Mouse (Mus musculus): ENCODE measurements around the gene Lrrc18. TPM values are rescaled to one million over a fixed set of nuclear protein-coding genes. Genes with fewer than 3 reads are reported as not detected.

Gene Lrrc18
- not detected in 2 replicates for polyA plus RNA-seq (2011; ENCODE audit: insufficient read depth, insufficient read length, low replicate concordance, missing spikeins)

GRCm38 (mm10) chr14:32991082-32991481, at the start of gene Lrrc18:
Gene Lrrc18, plus strand, starts transcription at chr14:32991382.
- Histone ChIP-seq H3K4me1 (ENCODE audit: control insufficient read depth, insufficient read depth, low read length) (no peaks in the 10 kb centered on the region), H3K27ac (ENCODE audit: control insufficient read depth, insufficient read depth, low read depth, low read length, poor library complexity) (no peak within 1 kb of the TSS), H3K4me3 (replicated peaks; ENCODE audit: control insufficient read depth, low read depth, low read length) (no peak within 1 kb of the TSS)
- TF ChIP-seq POLR2A (IDR thresholded peaks at IDR 0.05; ENCODE audit: borderline replicate concordance, control insufficient read depth, low read depth, low read length) (no peak), CTCF (IDR thresholded peaks at IDR 0.05; ENCODE audit: control insufficient read depth, insufficient read depth, low read length) (no peak)
- WGBS = 72% methylated on average over 2 of the region's 2 CpGs

- Histone ChIP-seq H3K4me3 (replicated peaks; ENCODE audit: control insufficient read depth, low read depth, low read length) (no peak overlapping the region), H3K27ac (ENCODE audit: control insufficient read depth, insufficient read depth, low read depth, low read length, poor library complexity) (no peak overlapping the region), H3K4me1 (ENCODE audit: control insufficient read depth, insufficient read depth, low read length) (peaks cover 1% of the 10 kb centered on the region; the same call in 1 of the 2 replicates)
- WGBS = 85% methylated on average over 2 of the region's 2 CpGs
- TF ChIP-seq CTCF (IDR thresholded peaks at IDR 0.05; ENCODE audit: control insufficient read depth, insufficient read depth, low read length) (no peak), POLR2A (IDR thresholded peaks at IDR 0.05; ENCODE audit: borderline replicate concordance, control insufficient read depth, low read depth, low read length) (no peak)
Observed at GRCm38 (mm10) chr14:32947512-32947911, 43.7 kb upstream of the Lrrc18 start.

- 48% methylated on average over 20 of the region's 20 CpGs for WGBS
- no peak overlapping the region for H3K4me3 ChIP-seq (replicated peaks; ENCODE audit: control insufficient read depth, low read depth, low read length)
- H3K27ac ChIP-seq (ENCODE audit: control insufficient read depth, insufficient read depth, low read depth, low read length, poor library complexity) = no peak overlapping the region
- TF ChIP-seq POLR2A (IDR thresholded peaks at IDR 0.05; ENCODE audit: borderline replicate concordance, control insufficient read depth, low read depth, low read length) (no peak), CTCF (IDR thresholded peaks at IDR 0.05; ENCODE audit: control insufficient read depth, insufficient read depth, low read length) (no peak)
- H3K4me1 ChIP-seq (ENCODE audit: control insufficient read depth, insufficient read depth, low read length) = peaks cover 1% of the 10 kb centered on the region; the same call in 1 of the 2 replicates
Observed at GRCm38 (mm10) chr14:32950312-32951301, 40.6 kb upstream of the Lrrc18 start.

GRCm38 (mm10) chr14:32956486-32956885, 34.7 kb upstream of the Lrrc18 start:
- no peak overlapping the region for H3K4me3 ChIP-seq (replicated peaks; ENCODE audit: control insufficient read depth, low read depth, low read length)
- peaks cover 1% of the 10 kb centered on the region; the same call in 1 of the 2 replicates for H3K4me1 ChIP-seq (ENCODE audit: control insufficient read depth, insufficient read depth, low read length)
- no peak overlapping the region for H3K27ac ChIP-seq (ENCODE audit: control insufficient read depth, insufficient read depth, low read depth, low read length, poor library complexity)
- TF ChIP-seq POLR2A (IDR thresholded peaks at IDR 0.05; ENCODE audit: borderline replicate concordance, control insufficient read depth, low read depth, low read length) (no peak), CTCF (IDR thresholded peaks at IDR 0.05; ENCODE audit: control insufficient read depth, insufficient read depth, low read length) (no peak)
- WGBS = 78% methylated on average over 8 of the region's 8 CpGs

- TF ChIP-seq POLR2A (IDR thresholded peaks at IDR 0.05; ENCODE audit: borderline replicate concordance, control insufficient read depth, low read depth, low read length) (no peak), CTCF (IDR thresholded peaks at IDR 0.05; ENCODE audit: control insufficient read depth, insufficient read depth, low read length) (no peak)
- no peaks in the 10 kb centered on the region for H3K4me1 ChIP-seq (ENCODE audit: control insufficient read depth, insufficient read depth, low read length)
- WGBS = 84% methylated on average over 8 of the region's 8 CpGs
- no peak overlapping the region for H3K27ac ChIP-seq (ENCODE audit: control insufficient read depth, insufficient read depth, low read depth, low read length, poor library complexity)
- H3K4me3 ChIP-seq (replicated peaks; ENCODE audit: control insufficient read depth, low read depth, low read length) = no peak overlapping the region
Observed at GRCm38 (mm10) chr14:32958671-32959070, 32.5 kb upstream of the Lrrc18 start.

GRCm38 (mm10) chr14:32960481-32960880, 30.7 kb upstream of the Lrrc18 start:
- Histone ChIP-seq H3K27ac (ENCODE audit: control insufficient read depth, insufficient read depth, low read depth, low read length, poor library complexity) (no peak overlapping the region), H3K4me1 (ENCODE audit: control insufficient read depth, insufficient read depth, low read length) (no peaks in the 10 kb centered on the region), H3K4me3 (replicated peaks; ENCODE audit: control insufficient read depth, low read depth, low read length) (no peak overlapping the region)
- TF ChIP-seq POLR2A (IDR thresholded peaks at IDR 0.05; ENCODE audit: borderline replicate concordance, control insufficient read depth, low read depth, low read length) (no peak), CTCF (IDR thresholded peaks at IDR 0.05; ENCODE audit: control insufficient read depth, insufficient read depth, low read length) (peak; percentile 65)
- WGBS = 59% methylated on average over 5 of the region's 5 CpGs

GRCm38 (mm10) chr14:32964742-32965141, 26.4 kb upstream of the Lrrc18 start:
- H3K4me3 ChIP-seq (replicated peaks; ENCODE audit: control insufficient read depth, low read depth, low read length) = no peak overlapping the region
- no peak overlapping the region for H3K27ac ChIP-seq (ENCODE audit: control insufficient read depth, insufficient read depth, low read depth, low read length, poor library complexity)
- WGBS = 81% methylated on average over 10 of the region's 10 CpGs
- TF ChIP-seq POLR2A (IDR thresholded peaks at IDR 0.05; ENCODE audit: borderline replicate concordance, control insufficient read depth, low read depth, low read length) = no peak
- TF ChIP-seq CTCF (IDR thresholded peaks at IDR 0.05; ENCODE audit: control insufficient read depth, insufficient read depth, low read length) = no peak
- no peaks in the 10 kb centered on the region for H3K4me1 ChIP-seq (ENCODE audit: control insufficient read depth, insufficient read depth, low read length)

GRCm38 (mm10) chr14:32970700-32971099, 20.5 kb upstream of the Lrrc18 start:
- no peak overlapping the region for H3K27ac ChIP-seq (ENCODE audit: control insufficient read depth, insufficient read depth, low read depth, low read length, poor library complexity)
- H3K4me1 ChIP-seq (ENCODE audit: control insufficient read depth, insufficient read depth, low read length) = no peaks in the 10 kb centered on the region
- no peak overlapping the region for H3K4me3 ChIP-seq (replicated peaks; ENCODE audit: control insufficient read depth, low read depth, low read length)
- WGBS = 88% methylated on average over 9 of the region's 9 CpGs
- TF ChIP-seq POLR2A (IDR thresholded peaks at IDR 0.05; ENCODE audit: borderline replicate concordance, control insufficient read depth, low read depth, low read length) (no peak), CTCF (IDR thresholded peaks at IDR 0.05; ENCODE audit: control insufficient read depth, insufficient read depth, low read length) (no peak)
